Mouse (Mus musculus) macrophage (primary cell): ENCODE results near the gene Kcnn1. TPM values are rescaled to one million over a fixed set of nuclear protein-coding genes. Genes with fewer than 3 reads are reported as not detected.
A peak's percentile ranks its signal among the peaks of the same experiment; 100 is the strongest.
"Not testable (repeated sequence)": the region's sequence is repeated elsewhere in the genome, so short reads cannot be mapped to it uniquely, and the experiment has no call there.

Source experiments
- H3K27ac ChIP-seq: fragments of 350-480 bp; formaldehyde crosslinking; 2 replicates; pipeline ENCODE4 v1.9.0; 2021
- H3K36me3 ChIP-seq: fragments of 350-480 bp; formaldehyde crosslinking; 2 replicates; pipeline ENCODE4 v1.9.0; 2021; ENCODE audit errors: inconsistent target
- H3K4me3 ChIP-seq: fragments of 350-480 bp; formaldehyde crosslinking; 2 replicates; pipeline ENCODE4 v1.9.0; 2021; ENCODE audit errors: inconsistent target
- H3K79me2 ChIP-seq: fragments of 350-480 bp; formaldehyde crosslinking; 2 replicates; pipeline ENCODE4 v1.9.0; 2021; ENCODE audit errors: inconsistent target
- WGBS: methylation state at CpG from one replicate; pipeline ENCODE4 v1.1.7; 2026; ENCODE audit warnings: inconsistent platforms; ENCODE audit not compliant: missing documents; 5-methylcytosine and 5-hydroxymethylcytosine counted together
- polyA plus RNA-seq: library from polyadenylated mRNA; stranded (reverse); fragments of 250-400 nt; gene quantifications from 3 replicates; pipeline ENCODE4 v1.2.4, GENCODE M21; 2018; ENCODE audit warnings: inconsistent platforms

Kcnn1 gene
- polyA plus RNA-seq, 1 experiment from 2014 or later, result 1.6 TPM

DNA sequence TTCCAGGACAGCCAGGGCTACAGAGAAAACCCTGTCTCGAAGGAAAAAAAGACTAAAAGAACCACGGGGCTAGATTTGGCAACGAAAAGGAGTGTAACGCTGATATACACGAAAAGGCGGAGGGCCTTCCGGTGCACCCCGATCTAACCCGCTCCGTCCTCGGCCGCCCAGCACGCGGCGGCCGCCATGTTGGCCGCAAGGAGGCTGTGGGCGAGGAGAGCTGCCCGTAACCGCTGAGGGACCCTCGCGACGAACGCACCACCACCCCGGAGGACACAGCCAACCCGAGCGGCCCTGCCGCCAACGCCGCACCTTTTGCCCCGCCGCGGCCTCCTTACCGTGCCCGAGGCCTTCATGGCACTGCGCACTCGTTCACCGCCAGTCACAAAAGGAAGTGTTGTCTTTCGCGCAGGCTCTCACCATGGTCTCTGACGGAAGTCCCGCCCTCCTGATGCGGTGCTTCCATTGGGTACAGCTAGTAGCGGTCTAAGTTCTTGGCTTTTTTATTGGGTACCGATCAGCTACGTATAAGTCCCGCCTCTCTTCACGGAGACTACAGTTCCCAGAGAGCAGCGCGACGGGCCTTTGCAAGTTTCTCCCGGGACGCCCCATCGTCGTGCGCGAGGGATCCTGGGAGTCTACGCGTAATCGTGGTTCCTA lies 34.1 kb upstream of the Kcnn1 start, which contains the start of gene Rpl18a:
Rpl18a (minus strand) TSS at position 392 of the 660 bp plus-strand sequence.
- H3K4me3 ChIP-seq, result peak within 1 kb of the TSS; percentile 90
- peaks cover 15% of the 10 kb centered on the region for H3K79me2 ChIP-seq
- peak within 1 kb of the TSS; percentile 70 for H3K27ac ChIP-seq
- H3K36me3 ChIP-seq, result peaks cover 20% of the 10 kb centered on the region
- whole genome bisulfite sequencing, result under 1% methylated on average over 41 of the region's 60 CpGs

DNA sequence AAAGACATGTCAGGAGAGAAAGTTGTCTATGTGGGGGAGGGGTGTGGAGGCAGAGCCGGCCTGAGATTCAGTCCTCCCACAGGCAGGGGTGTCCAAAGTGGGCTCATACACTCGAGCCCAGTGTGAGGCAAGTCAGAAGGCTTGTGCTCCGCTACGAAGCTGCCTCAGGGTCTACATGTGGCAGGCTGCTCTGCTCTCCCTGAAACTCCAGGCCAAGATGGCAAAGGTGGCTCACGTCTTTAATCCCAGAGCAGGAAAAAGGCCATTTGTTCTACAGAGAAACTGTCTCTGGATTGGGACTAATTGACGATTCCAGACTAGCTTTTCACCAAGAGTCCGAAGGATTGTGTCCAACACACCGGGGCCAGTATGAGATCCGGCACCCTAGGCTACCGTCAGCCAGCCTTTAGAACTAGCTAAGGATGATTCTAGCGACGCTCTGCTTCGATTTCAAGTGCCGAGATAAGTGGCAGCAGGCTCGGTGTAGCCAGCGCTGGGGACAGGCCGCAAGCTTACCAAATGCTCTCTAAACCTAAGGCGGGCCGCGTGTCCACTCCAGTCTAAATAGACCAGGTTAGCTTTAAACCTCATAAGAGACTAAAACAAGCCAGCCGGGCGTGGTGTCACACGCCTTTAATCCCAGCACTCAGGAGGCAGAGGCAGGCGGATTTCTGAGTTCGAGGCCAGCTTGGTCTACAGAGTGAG lies 33.4 kb upstream of the Kcnn1 start:
- whole genome bisulfite sequencing, result 2% methylated on average over 25 of the region's 25 CpGs

GRCm38 (mm10) chr8:70895571-70896259 lies 32.7 kb upstream of the Kcnn1 start:
- H3K27ac ChIP-seq, result not testable (repeated sequence)
- peaks cover 15% of the 10 kb centered on the region for H3K79me2 ChIP-seq
- H3K4me3 ChIP-seq, result peak overlapping the region; percentile 90
- 87% methylated on average over 19 of the region's 24 CpGs for WGBS
- peaks cover 20% of the 10 kb centered on the region for H3K36me3 ChIP-seq

More for the DNA sequence above, 33.4 kb upstream of the Kcnn1 start:
- peaks cover 15% of the 10 kb centered on the region for H3K79me2 ChIP-seq
- H3K36me3 ChIP-seq, result peaks cover 20% of the 10 kb centered on the region
- peak overlapping the region; percentile 90 for H3K4me3 ChIP-seq
- H3K27ac ChIP-seq, result peak overlapping the region; percentile 54

GRCm38 (mm10) chr8:70894771-70895545 lies 31.9 kb upstream of the Kcnn1 start:
- peaks cover 20% of the 10 kb centered on the region for H3K36me3 ChIP-seq
- H3K4me3 ChIP-seq, result no peak overlapping the region
- 91% methylated on average over 8 of the region's 8 CpGs for WGBS
- H3K27ac ChIP-seq, result no peak overlapping the region
- peaks cover 15% of the 10 kb centered on the region for H3K79me2 ChIP-seq

DNA sequence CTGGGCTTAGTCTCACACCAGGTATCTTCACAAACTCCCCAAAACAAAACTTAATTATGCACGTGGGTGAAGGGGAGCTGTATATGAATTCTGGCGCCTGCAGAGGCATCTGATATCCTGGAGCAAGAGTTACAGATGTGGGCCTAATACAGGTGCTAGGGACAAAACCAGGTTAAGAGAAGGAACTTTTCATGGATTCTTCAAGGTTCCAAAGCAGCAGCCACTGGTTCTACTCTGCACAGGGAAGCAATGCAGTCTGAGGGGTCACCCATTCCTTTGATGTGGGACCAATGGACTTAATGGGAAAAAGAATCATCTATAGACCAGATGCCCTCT lies 31.3 kb upstream of the Kcnn1 start:
- peaks cover 20% of the 10 kb centered on the region for H3K36me3 ChIP-seq
- H3K27ac ChIP-seq, result no peak overlapping the region
- H3K4me3 ChIP-seq, result no peak overlapping the region
- peaks cover 15% of the 10 kb centered on the region for H3K79me2 ChIP-seq
- 95% methylated on average over 2 of the region's 2 CpGs for WGBS

DNA sequence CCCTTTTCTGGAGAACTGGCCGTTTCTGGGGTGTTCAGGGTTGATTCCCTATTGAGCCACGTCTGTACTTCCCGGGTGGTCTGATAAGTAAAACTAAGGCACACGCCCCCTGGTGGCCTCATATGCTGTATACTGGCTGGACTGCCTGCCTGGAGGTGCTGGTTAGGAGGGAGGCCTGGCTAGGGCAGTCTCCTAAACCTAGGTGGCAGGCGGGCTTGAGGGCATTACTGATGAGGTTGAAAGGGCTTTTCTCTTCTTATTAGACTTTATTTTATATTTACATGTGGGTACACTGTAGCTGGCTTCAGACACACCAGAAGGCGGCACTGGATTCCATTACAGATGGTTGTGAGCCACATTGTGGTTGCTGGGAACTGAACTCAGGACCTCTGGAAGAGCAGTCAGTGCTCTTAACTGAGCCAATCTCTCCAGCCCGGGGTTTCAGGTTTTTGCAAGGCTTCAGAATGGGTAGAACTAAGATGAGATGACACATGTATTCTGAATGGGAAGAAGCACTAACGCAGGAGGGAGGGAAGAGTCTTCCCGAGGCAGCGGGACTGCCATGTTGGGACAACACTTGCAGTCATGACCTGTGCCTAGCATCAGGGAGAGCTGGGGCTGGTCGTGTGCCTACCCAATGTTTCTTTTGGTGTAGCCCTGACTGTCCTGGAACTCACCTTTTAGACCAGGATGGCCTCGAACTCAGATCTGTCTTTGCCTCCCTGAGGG lies 30.8 kb upstream of the Kcnn1 start:
- no peak overlapping the region for H3K4me3 ChIP-seq
- 50% methylated on average over 12 of the region's 12 CpGs for WGBS
- no peak overlapping the region for H3K27ac ChIP-seq
- H3K79me2 ChIP-seq, result peaks cover 15% of the 10 kb centered on the region
- H3K36me3 ChIP-seq, result peaks cover 20% of the 10 kb centered on the region

DNA sequence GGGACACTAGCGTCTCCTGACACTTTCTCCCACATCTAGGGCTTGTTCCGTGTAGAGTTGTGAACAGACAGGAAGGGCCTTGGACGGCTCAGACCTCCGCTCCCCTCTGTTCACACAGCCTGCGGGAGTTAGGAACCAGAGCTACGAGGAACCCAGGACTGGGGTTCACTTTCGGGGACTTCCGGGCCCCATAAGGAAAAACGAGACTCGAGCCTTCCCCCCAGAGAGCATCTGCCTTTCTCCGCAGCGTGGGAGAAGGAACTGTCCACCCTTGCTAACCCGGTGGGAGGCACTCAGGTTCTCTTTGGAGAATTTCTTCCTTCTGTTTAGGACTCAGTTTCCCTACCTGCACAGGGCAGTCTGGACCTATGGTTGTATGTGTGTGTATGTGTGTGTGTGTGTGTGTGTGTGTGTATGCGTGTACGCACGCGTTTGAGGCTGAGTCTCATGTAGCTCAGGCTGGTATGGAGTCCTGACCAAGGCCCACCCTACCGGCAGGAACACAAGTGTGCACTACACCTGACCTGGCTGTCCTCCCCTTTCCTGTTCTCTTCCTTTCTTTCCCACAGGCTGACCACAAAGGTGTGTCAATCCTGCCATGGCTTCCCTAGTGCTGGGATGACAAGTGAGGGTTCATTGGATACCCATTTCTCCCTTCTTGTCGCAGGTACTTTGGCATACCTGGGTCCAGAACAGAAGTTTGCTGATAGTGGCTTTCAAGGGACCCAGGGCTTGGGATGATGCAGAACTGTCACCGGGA lies 30.0 kb upstream of the Kcnn1 start:
- H3K36me3 ChIP-seq, result peaks cover 20% of the 10 kb centered on the region
- no peak overlapping the region for H3K4me3 ChIP-seq
- H3K79me2 ChIP-seq, result peaks cover 15% of the 10 kb centered on the region
- no peak overlapping the region for H3K27ac ChIP-seq
- 45% methylated on average over 19 of the region's 20 CpGs for WGBS

DNA sequence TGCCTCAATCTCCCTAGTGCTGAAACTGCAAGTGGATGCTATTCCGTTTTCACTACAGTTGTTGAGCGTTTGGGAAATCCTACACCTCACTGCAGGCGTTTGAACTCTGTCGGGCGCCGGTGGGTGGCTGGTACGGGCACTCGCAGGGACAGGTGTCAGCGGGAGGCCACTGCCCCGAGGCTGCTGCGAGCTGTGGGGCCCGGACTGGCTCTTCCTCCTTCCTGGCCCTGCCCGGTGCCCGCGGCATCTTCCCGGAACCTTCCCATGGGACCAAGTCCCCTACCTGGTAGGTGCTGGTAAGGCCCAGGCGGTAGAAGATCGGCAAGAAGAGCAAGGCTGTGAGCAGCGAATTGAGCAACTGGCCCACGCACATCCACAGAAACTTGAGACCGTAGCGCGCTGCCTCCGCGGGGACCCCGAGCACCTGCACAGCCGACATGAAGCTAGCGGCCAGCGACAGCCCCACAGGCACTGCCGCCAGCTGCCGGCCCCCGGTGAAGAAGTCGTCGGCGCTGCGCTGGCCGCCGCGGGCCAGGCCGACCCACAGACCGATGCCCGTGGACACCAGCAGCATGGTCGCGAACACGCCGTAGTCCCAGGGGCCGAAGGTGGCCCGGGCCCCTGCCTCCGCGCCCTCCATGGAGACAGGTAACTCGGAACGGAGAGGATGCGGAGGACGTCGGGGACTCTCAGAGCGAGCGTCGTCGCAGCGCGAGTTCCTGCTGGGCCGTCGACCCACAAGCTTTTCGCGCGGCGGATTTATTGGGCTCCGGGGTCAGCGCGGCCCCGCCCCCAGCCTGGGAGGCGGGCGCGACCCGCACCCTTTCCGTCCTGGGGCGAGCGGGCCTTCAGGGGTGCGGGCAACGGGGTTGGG lies 29.2 kb upstream of the Kcnn1 start, which contains the start of gene Slc5a5:
Slc5a5 (minus strand) TSS at position 736 of the 874 bp plus-strand sequence.
- no peak within 1 kb of the TSS for H3K4me3 ChIP-seq
- 10% methylated on average over 79 of the region's 80 CpGs for WGBS

GRCm38 (mm10) chr8:70891356-70891755 lies 28.3 kb upstream of the Kcnn1 start:
- H3K4me3 ChIP-seq, result no peak overlapping the region
- H3K27ac ChIP-seq, result no peak overlapping the region
- peaks cover 20% of the 10 kb centered on the region for H3K36me3 ChIP-seq
- peaks cover 8% of the 10 kb centered on the region for H3K79me2 ChIP-seq
- 18% methylated on average over 21 of the region's 21 CpGs for WGBS

More for the DNA sequence above, 29.2 kb upstream of the Kcnn1 start, which contains the start of gene Slc5a5:
- H3K79me2 ChIP-seq, result peaks cover 15% of the 10 kb centered on the region
- peaks cover 20% of the 10 kb centered on the region for H3K36me3 ChIP-seq
- no peak within 1 kb of the TSS for H3K27ac ChIP-seq

DNA sequence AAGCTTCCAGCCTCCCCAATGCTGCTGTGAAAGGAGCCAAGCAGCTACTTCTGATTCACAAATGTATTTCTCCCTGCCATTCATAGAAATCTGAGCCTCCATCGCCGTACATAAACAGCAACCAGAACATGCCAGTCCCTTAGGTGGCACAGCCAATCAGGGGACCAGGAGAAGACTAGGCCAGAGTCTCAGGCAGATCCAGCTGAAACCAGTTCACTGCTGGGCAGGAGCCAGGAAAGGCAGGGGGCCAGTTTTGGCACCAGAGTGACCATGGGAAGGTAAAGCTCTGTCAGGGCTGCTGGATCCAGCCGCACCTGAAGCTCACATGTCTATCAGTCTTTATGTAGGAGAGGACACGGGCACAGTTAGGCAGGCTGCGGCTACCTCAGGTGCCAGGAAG lies 27.6 kb upstream of the Kcnn1 start:
- peaks cover 18% of the 10 kb centered on the region for H3K36me3 ChIP-seq
- H3K27ac ChIP-seq, result no peak overlapping the region
- H3K4me3 ChIP-seq, result no peak overlapping the region
- 82% methylated on average over 5 of the region's 5 CpGs for WGBS
- H3K79me2 ChIP-seq, result peaks cover 1% of the 10 kb centered on the region; the same call in 1 of the 2 replicates

DNA sequence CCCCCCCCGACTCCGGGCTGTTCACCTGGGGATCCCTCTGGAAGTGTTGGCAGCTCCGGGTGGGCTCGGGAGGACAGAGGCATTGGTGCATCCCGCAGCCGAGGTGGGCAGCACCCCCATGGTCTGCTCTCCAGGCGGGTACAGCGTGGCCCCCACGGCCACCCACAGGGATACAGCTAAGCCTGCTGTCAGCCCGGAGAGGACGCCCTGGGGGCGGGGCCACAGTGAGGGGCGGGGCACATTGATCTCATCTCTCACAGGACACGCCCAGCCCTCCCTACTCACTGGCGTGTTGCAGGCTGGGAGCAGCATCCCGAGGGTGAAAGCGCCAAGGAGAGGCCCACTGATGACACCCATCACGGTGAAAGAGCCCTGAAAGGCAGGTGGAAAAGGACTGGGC lies 24.6 kb upstream of the Kcnn1 start:
- H3K4me3 ChIP-seq, result no peak overlapping the region
- H3K36me3 ChIP-seq, result no peaks in the 10 kb centered on the region
- H3K27ac ChIP-seq, result no peak overlapping the region
- H3K79me2 ChIP-seq, result no peaks in the 10 kb centered on the region
- 11% methylated on average over 16 of the region's 18 CpGs for WGBS

DNA sequence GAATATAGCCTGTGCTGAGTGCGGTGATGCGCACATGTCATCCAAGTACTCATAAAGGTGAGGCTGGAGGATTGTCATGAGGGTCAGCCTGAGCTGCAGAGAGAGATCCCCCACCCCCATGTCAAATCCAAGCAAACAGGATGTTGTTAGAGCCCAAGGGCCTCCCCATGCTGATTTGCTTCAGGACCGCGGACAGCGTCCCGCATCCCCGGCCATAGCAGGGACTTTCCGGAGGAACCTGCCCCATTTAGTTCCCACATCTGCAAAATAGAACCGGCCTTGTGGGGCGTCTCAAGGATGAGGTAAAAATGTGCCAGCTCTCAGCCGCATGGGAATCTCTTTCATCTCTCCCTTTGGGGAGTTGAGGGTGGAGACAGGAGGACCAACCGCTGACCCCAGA lies 22.6 kb upstream of the Kcnn1 start:
- WGBS, result 13% methylated on average over 12 of the region's 12 CpGs
- Histone ChIP-seq H3K27ac (no peak overlapping the region), H3K79me2 (no peaks in the 10 kb centered on the region)

More for the DNA sequence above, 22.6 kb upstream of the Kcnn1 start:
- H3K4me3 ChIP-seq, result no peak overlapping the region
- no peaks in the 10 kb centered on the region for H3K36me3 ChIP-seq
